8 mouse cellular contexts compared by ENCODE assay signal in genomic region chr1:128832201-128832883, GRCm38 (mm10).
DNase-seq lines count a peak whose midpoint lies in the region; ATAC-seq and TF ChIP-seq lines count a peak whose summit lies in the region.

No protein-coding gene starts in this region.

- H3K27ac ChIP-seq in bone marrow, adult 2 months (ENCODE audit: control insufficient read depth, insufficient read depth, low read depth, low read length, poor library complexity): no peak overlapping the region
- H3K27ac ChIP-seq in embryonic fibroblast, embryonic 13.5 days (ENCODE audit: insufficient read depth, low read length): no peak overlapping the region
- no peak overlapping the region for H3K27ac ChIP-seq in heart, embryonic 12.5 days (ENCODE audit: poor library complexity, severe bottlenecking)
- no peak overlapping the region for H3K27ac ChIP-seq in kidney, embryonic 16.5 days (ENCODE audit: low read length)
- H3K27ac ChIP-seq in liver, adult 2 months (replicated peaks; ENCODE audit: insufficient read depth, low read depth, low read length): no peak overlapping the region

- WGBS in bone marrow, adult 2 months: 15% methylated on average over 18 of the region's 18 CpGs
- 22% methylated on average over 18 of the region's 18 CpGs for WGBS in heart, embryonic 12.5 days
- WGBS in kidney, embryonic 16.5 days: 18% methylated on average over 18 of the region's 18 CpGs
- whole genome bisulfite sequencing in liver, adult 2 months: 8% methylated on average over 18 of the region's 18 CpGs

- H3K4me1 ChIP-seq in bone marrow, adult 2 months (ENCODE audit: control insufficient read depth, insufficient read depth, low read length): peaks cover 6% of the 10 kb centered on the region; the same call in 1 of the 2 replicates
- H3K4me1 ChIP-seq in embryonic fibroblast, embryonic 13.5 days (ENCODE audit: control insufficient read depth, insufficient read depth, low read length): no peaks in the 10 kb centered on the region
- H3K4me1 ChIP-seq in heart, embryonic 12.5 days (replicated peaks): 0 out of 2 replicates have a peak, but pooled peaks cover 7% of the 10 kb centered on the region
- peaks cover 4% of the 10 kb centered on the region; the same call in 1 of the 2 replicates for H3K4me1 ChIP-seq in kidney, embryonic 16.5 days (ENCODE audit: insufficient read depth, low read length)
- peaks cover 5% of the 10 kb centered on the region for H3K4me1 ChIP-seq in liver, adult 2 months (ENCODE audit: control insufficient read depth, insufficient read depth, low read length)

- peak overlapping the region; percentile 67 for H3K4me2 ChIP-seq in heart, embryonic 12.5 days
- H3K4me2 ChIP-seq in kidney, embryonic 16.5 days (replicated peaks; ENCODE audit: low read depth, low read length): peak overlapping the region; percentile 56

- H3K9ac ChIP-seq in heart, embryonic 12.5 days: peak overlapping the region; percentile 62
- peak overlapping the region; percentile 57 for H3K9ac ChIP-seq in kidney, embryonic 16.5 days (replicated peaks; ENCODE audit: low read length)
- H3K9ac ChIP-seq in liver, adult 2 months (ENCODE audit: low read depth, low read length): peak overlapping the region; percentile 1

- ATAC-seq in heart, embryonic 12.5 days (ENCODE audit: insufficient number of reproducible peaks, low FRiP score): peak; percentile 53; the same call in 1 of the 2 replicates
- ATAC-seq in kidney, embryonic 16.5 days (ENCODE audit: low FRiP score, low TSS enrichment): peak; percentile 79
- peak; percentile 72 for ATAC-seq in monocyte, adult 5-6 weeks (replicated peaks; ENCODE audit: insufficient number of reproducible peaks, low FRiP score, low TSS enrichment, poor library complexity, severe bottlenecking)

- no peaks in the 10 kb centered on the region for H3K9me3 ChIP-seq in heart, embryonic 12.5 days (replicated peaks)
- H3K9me3 ChIP-seq in kidney, embryonic 16.5 days (ENCODE audit: low read length): no peaks in the 10 kb centered on the region

- H3K27me3 ChIP-seq in heart, embryonic 12.5 days (replicated peaks): no peaks in the 10 kb centered on the region; the same call in 1 of the 2 replicates
- H3K27me3 ChIP-seq in kidney, embryonic 16.5 days (ENCODE audit: insufficient read depth, low read length): no peaks in the 10 kb centered on the region
- no peaks in the 10 kb centered on the region for H3K27me3 ChIP-seq in liver, adult 2 months (ENCODE audit: control insufficient read depth, insufficient read depth, low read length)

- peak; percentile 99 for TF ChIP-seq CTCF in bone marrow, adult 2 months (IDR thresholded peaks at IDR 0.05; ENCODE audit: control insufficient read depth, insufficient read depth, low read length)
- TF ChIP-seq CTCF in embryonic fibroblast, embryonic 13.5 days (IDR thresholded peaks at IDR 0.05; ENCODE audit: borderline replicate concordance, insufficient read depth, low read length): peak; percentile 91
- TF ChIP-seq CTCF in liver, adult 2 months (IDR thresholded peaks at IDR 0.05; ENCODE audit: low read depth, low read length): peak; percentile 96

- peak overlapping the region; percentile 61 for H3K4me3 ChIP-seq in bone marrow, adult 2 months (replicated peaks; ENCODE audit: control insufficient read depth, low read depth, low read length)
- peak overlapping the region; percentile 7; the same call in 1 of the 2 replicates for H3K4me3 ChIP-seq in embryonic fibroblast, embryonic 13.5 days (ENCODE audit: insufficient read depth, low read length)
- peak overlapping the region; percentile 40 for H3K4me3 ChIP-seq in heart, embryonic 12.5 days
- H3K4me3 ChIP-seq in kidney, embryonic 16.5 days (ENCODE audit: low read length): peak overlapping the region; percentile 37
- peak overlapping the region; percentile 8 for H3K4me3 ChIP-seq in liver, adult 2 months (ENCODE audit: insufficient read depth, low read depth, low read length)

- TF ChIP-seq POLR2A in bone marrow, adult 2 months (IDR thresholded peaks at IDR 0.05; ENCODE audit: borderline replicate concordance, control insufficient read depth, low read depth, low read length): no peak
- TF ChIP-seq POLR2A in embryonic fibroblast, embryonic 13.5 days (IDR thresholded peaks at IDR 0.05; ENCODE audit: low read depth, low read length): no peak
- TF ChIP-seq POLR2A in liver, adult 2 months (IDR thresholded peaks at IDR 0.05; ENCODE audit: extremely low read depth, insufficient read depth, low read length): no peak

- peak; percentile 93 for DNase-seq in A20 (ENCODE audit: low read depth, low spot score)
- peak; percentile 62 for DNase-seq in liver, adult 2 months (ENCODE audit: extremely low read depth, low read depth, low spot score)
- peak; percentile 76 to 93 for DNase-seq in spleen, postnatal 4 days (ENCODE audit: low spot score in 2 of 2)

- H3K79me2 ChIP-seq in liver, adult 2 months (ENCODE audit: control insufficient read depth, insufficient read depth, low read length): no peaks in the 10 kb centered on the region

- H3K36me3 ChIP-seq in heart, embryonic 12.5 days: no peaks in the 10 kb centered on the region
- H3K36me3 ChIP-seq in kidney, embryonic 16.5 days (ENCODE audit: insufficient read depth, low read length): no peaks in the 10 kb centered on the region
- H3K36me3 ChIP-seq in liver, adult 2 months (ENCODE audit: control insufficient read depth, insufficient read depth, low read length): no peaks in the 10 kb centered on the region

Comparison
In these comparisons a context has a peak if more than half of its experiments do, and no peak if none do; other contexts are left out.
1. H3K4me3 ChIP-seq: peak in every context shown above with its lines; median percentile 61 in bone marrow, adult 2 months; 40 in heart, embryonic 12.5 days; 37 in kidney, embryonic 16.5 days; 8 in liver, adult 2 months; 7 in embryonic fibroblast, embryonic 13.5 days.
2. H3K9ac ChIP-seq: peak in every context shown above with its lines; median percentile 62 in heart, embryonic 12.5 days; 57 in kidney, embryonic 16.5 days; 1 in liver, adult 2 months.